Mouse (Mus musculus): ENCODE data around the gene Gfpt2. TPM values are rescaled to one million over a fixed set of nuclear protein-coding genes. Genes with fewer than 3 reads are reported as not detected.
A peak's percentile ranks its signal among the peaks of the same experiment; 100 is the strongest.

The Gfpt2 gene
- total and polyA plus RNA-seq, 2 experiments = 0.20 to 0.28 TPM

DNA sequence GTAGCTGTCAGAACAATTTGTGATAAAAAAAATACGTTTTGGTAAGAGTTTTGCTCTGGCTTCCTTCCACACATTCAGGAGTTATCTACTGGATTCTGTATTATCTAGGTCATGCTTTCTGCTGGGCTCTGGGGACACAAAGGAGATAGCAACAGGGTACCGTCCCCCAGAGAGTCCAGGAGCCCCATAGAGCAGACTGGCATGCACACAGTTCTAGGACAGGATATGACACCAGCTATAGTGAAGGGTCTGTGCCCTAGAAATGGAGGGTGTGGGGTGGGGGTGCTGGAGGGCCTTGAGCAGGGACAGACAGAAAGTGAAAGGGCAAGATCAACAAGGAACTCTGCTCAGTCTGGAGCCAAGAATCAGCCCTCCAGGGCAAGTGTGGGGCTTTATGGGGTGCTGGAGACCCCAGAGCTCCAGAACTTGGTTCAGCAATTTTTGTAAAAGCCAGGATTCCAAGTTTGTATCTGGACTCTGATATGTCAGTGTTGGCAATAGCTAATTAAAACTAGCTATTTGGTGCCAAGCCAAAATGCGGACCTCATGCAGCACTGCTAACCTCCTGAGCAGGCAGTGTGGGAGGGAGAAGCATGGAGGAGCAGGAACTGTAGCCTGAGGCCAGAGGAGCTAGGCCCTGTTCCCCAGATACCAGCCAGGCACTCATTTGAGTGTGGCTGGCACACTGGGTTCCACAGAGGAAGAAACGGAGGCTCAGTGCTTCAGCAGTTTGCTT, 54.3 kb downstream of the Gfpt2 start:
- no peaks in the 10 kb centered on the region for H3K36me3 ChIP-seq (ENCODE audit: control insufficient read depth, insufficient read depth, low read length)
- H3K9ac ChIP-seq (ENCODE audit: low read depth, low read length) = peak overlapping the region; percentile 32
- peaks cover 9% of the 10 kb centered on the region for H3K4me1 ChIP-seq (ENCODE audit: control insufficient read depth, insufficient read depth, low read length)
- TF ChIP-seq POLR2A (IDR thresholded peaks at IDR 0.05; ENCODE audit: extremely low read depth, insufficient read depth, low read length) = no peak
- TF ChIP-seq CTCF (IDR thresholded peaks at IDR 0.05; ENCODE audit: low read depth, low read length) = no peak
- peak; percentile 64 for DNase-seq (ENCODE audit: extremely low read depth, low read depth, low spot score)
- H3K79me2 ChIP-seq (ENCODE audit: control insufficient read depth, insufficient read depth, low read length) = peaks cover 20% of the 10 kb centered on the region; the same call in 1 of the 2 replicates
- H3K27ac ChIP-seq (replicated peaks; ENCODE audit: insufficient read depth, low read depth, low read length) = peak overlapping the region; percentile 36
- no peak overlapping the region; the same call in 1 of the 2 replicates for H3K4me3 ChIP-seq (ENCODE audit: insufficient read depth, low read depth, low read length)
- WGBS = 7% methylated on average over 4 of the region's 4 CpGs
- H3K27me3 ChIP-seq (ENCODE audit: control insufficient read depth, insufficient read depth, low read length) = no peaks in the 10 kb centered on the region

DNA sequence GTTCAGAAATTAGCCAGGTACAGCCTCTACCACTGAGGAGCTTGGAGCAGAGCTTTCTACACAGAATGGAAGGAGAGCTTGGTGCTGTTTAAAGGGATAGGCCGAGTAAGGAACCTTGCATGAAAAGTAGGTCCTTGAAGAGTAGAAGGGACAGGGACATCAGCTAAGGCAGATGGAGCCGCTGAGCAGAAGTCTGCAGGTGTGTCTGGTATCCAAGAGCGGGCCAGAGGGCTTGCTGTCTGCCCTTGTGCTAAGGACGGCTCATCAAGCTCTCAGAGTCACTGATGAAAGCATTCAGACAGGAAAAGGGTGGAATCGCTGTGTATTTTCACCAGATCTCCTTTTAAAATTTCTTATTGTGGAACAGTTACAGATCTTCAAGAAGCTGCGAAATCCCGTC, 56.4 kb downstream of the Gfpt2 start:
- TF ChIP-seq POLR2A (IDR thresholded peaks at IDR 0.05; ENCODE audit: extremely low read depth, insufficient read depth, low read length) = no peak
- TF ChIP-seq CTCF (IDR thresholded peaks at IDR 0.05; ENCODE audit: low read depth, low read length) = no peak
- H3K36me3 ChIP-seq (ENCODE audit: control insufficient read depth, insufficient read depth, low read length) = peaks cover 10% of the 10 kb centered on the region; the same call in 1 of the 2 replicates
- peaks cover 20% of the 10 kb centered on the region; the same call in 1 of the 2 replicates for H3K79me2 ChIP-seq (ENCODE audit: control insufficient read depth, insufficient read depth, low read length)
- peaks cover 9% of the 10 kb centered on the region for H3K4me1 ChIP-seq (ENCODE audit: control insufficient read depth, insufficient read depth, low read length)
- 86% methylated on average over 7 of the region's 7 CpGs for WGBS
- no peak overlapping the region for H3K9ac ChIP-seq (ENCODE audit: low read depth, low read length)
- no peak for DNase-seq (ENCODE audit: extremely low read depth, low read depth, low spot score)
- H3K4me3 ChIP-seq (ENCODE audit: insufficient read depth, low read depth, low read length) = no peak overlapping the region
- H3K27ac ChIP-seq (replicated peaks; ENCODE audit: insufficient read depth, low read depth, low read length) = no peak overlapping the region
- no peaks in the 10 kb centered on the region for H3K27me3 ChIP-seq (ENCODE audit: control insufficient read depth, insufficient read depth, low read length)

DNA sequence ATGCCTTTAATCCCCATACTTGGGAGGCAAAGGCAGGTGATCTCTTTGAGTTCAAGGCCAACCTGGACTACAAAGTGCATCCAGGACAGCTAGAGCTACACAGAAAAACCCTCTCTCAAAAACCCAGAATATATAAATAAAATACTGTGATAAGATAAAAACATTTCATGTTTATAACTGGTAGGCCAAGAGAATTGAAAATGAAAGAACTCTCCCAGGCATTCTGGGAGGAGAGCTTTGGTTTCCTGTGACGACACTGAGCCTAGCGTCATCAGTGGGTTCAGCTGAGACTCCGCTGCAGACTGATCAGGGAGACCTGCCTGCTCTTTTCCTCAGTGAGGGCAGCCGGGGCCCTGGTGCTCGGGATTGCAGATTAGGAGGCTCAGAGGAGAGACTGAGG, 61.2 kb downstream of the Gfpt2 start:
- WGBS = 80% methylated on average over 5 of the region's 5 CpGs
- H3K4me3 ChIP-seq (ENCODE audit: insufficient read depth, low read depth, low read length) = no peak overlapping the region
- peaks cover 18% of the 10 kb centered on the region; the same call in 1 of the 2 replicates for H3K36me3 ChIP-seq (ENCODE audit: control insufficient read depth, insufficient read depth, low read length)
- H3K27me3 ChIP-seq (ENCODE audit: control insufficient read depth, insufficient read depth, low read length) = no peaks in the 10 kb centered on the region
- peaks cover 18% of the 10 kb centered on the region; the same call in 1 of the 2 replicates for H3K79me2 ChIP-seq (ENCODE audit: control insufficient read depth, insufficient read depth, low read length)
- DNase-seq (ENCODE audit: extremely low read depth, low read depth, low spot score) = no peak
- H3K27ac ChIP-seq (replicated peaks; ENCODE audit: insufficient read depth, low read depth, low read length) = no peak overlapping the region
- H3K4me1 ChIP-seq (ENCODE audit: control insufficient read depth, insufficient read depth, low read length) = no peaks in the 10 kb centered on the region; the same call in 1 of the 2 replicates
- TF ChIP-seq CTCF (IDR thresholded peaks at IDR 0.05; ENCODE audit: low read depth, low read length) (no peak), POLR2A (IDR thresholded peaks at IDR 0.05; ENCODE audit: extremely low read depth, insufficient read depth, low read length) (no peak)
- H3K9ac ChIP-seq (ENCODE audit: low read depth, low read length) = no peak overlapping the region

DNA sequence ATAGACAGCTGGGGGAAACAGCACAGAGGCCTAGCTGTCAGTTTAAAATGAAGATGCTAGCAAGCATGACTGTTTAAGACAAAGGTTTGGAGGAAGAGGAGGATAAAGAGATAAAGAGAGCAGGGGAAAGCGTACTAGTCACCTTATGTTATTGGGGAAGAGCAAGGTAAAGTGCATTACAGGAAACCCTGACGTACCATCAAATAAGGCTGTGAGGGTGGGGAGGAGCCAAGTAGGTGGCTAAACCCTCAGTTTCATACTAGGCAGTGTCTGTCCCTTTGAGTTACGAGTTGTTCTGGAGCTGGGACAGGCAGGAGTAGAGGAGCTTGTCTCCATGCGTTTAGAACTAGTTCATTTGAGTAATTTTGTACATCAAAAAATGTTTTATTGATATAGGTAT, 67.2 kb downstream of the Gfpt2 start:
- Histone ChIP-seq H3K4me3 (ENCODE audit: insufficient read depth, low read depth, low read length) (no peak overlapping the region), H3K36me3 (ENCODE audit: control insufficient read depth, insufficient read depth, low read length) (peaks cover 21% of the 10 kb centered on the region), H3K27ac (replicated peaks; ENCODE audit: insufficient read depth, low read depth, low read length) (no peak overlapping the region), H3K79me2 (ENCODE audit: control insufficient read depth, insufficient read depth, low read length) (peaks cover 4% of the 10 kb centered on the region; the same call in 1 of the 2 replicates), H3K9ac (ENCODE audit: low read depth, low read length) (no peak overlapping the region), H3K4me1 (ENCODE audit: control insufficient read depth, insufficient read depth, low read length) (no peaks in the 10 kb centered on the region), H3K27me3 (ENCODE audit: control insufficient read depth, insufficient read depth, low read length) (no peaks in the 10 kb centered on the region)
- no peak for DNase-seq (ENCODE audit: extremely low read depth, low read depth, low spot score)
- WGBS = 95% methylated on average over 4 of the region's 4 CpGs
- TF ChIP-seq POLR2A (IDR thresholded peaks at IDR 0.05; ENCODE audit: extremely low read depth, insufficient read depth, low read length) = no peak
- TF ChIP-seq CTCF (IDR thresholded peaks at IDR 0.05; ENCODE audit: low read depth, low read length) = no peak

GRCm38 (mm10) chr11:49863926-49864325, 69.9 kb downstream of the Gfpt2 start:
- peak; percentile 18 for DNase-seq (ENCODE audit: extremely low read depth, low read depth, low spot score)
- no peak overlapping the region for H3K27ac ChIP-seq (replicated peaks; ENCODE audit: insufficient read depth, low read depth, low read length)
- H3K4me1 ChIP-seq (ENCODE audit: control insufficient read depth, insufficient read depth, low read length) = no peaks in the 10 kb centered on the region
- H3K9ac ChIP-seq (ENCODE audit: low read depth, low read length) = no peak overlapping the region
- peaks cover 20% of the 10 kb centered on the region for H3K36me3 ChIP-seq (ENCODE audit: control insufficient read depth, insufficient read depth, low read length)
- no peaks in the 10 kb centered on the region for H3K27me3 ChIP-seq (ENCODE audit: control insufficient read depth, insufficient read depth, low read length)
- H3K4me3 ChIP-seq (ENCODE audit: insufficient read depth, low read depth, low read length) = no peak overlapping the region
- TF ChIP-seq CTCF (IDR thresholded peaks at IDR 0.05; ENCODE audit: low read depth, low read length) = no peak
- H3K79me2 ChIP-seq (ENCODE audit: control insufficient read depth, insufficient read depth, low read length) = peaks cover under 1% of the 10 kb centered on the region; the same call in 1 of the 2 replicates

DNA sequence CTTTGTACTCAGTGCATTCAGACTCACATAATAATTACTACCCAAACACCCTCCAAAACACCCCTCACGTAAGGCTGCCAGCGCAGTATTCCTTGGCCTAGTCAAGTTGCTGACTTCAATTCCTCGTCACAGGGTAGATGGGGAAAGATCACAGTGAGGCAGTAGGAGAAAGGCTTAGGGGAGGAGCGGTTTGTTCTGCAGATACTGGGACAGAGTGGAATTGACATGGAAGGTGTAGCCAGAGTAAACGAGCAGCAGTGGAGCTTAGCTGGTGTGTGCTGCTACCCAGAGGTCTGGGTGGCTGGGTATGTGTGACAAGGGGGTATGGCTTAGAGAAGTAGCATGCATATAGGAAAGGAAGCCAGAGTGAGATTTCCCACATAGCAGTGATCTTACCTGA, 73.3 kb downstream of the Gfpt2 start:
- Histone ChIP-seq H3K36me3 (ENCODE audit: control insufficient read depth, insufficient read depth, low read length) (peaks cover 27% of the 10 kb centered on the region), H3K9ac (ENCODE audit: low read depth, low read length) (no peak overlapping the region), H3K4me3 (ENCODE audit: insufficient read depth, low read depth, low read length) (no peak overlapping the region), H3K27me3 (ENCODE audit: control insufficient read depth, insufficient read depth, low read length) (no peaks in the 10 kb centered on the region), H3K27ac (replicated peaks; ENCODE audit: insufficient read depth, low read depth, low read length) (no peak overlapping the region), H3K79me2 (ENCODE audit: control insufficient read depth, insufficient read depth, low read length) (no peaks in the 10 kb centered on the region), H3K4me1 (ENCODE audit: control insufficient read depth, insufficient read depth, low read length) (no peaks in the 10 kb centered on the region)
- TF ChIP-seq POLR2A (IDR thresholded peaks at IDR 0.05; ENCODE audit: extremely low read depth, insufficient read depth, low read length) = no peak
- WGBS = 93% methylated on average over 5 of the region's 5 CpGs
- no peak for DNase-seq (ENCODE audit: extremely low read depth, low read depth, low spot score)
